Mouse (Mus musculus): Measurements from ENCODE around the gene Slc38a5.

DNA sequence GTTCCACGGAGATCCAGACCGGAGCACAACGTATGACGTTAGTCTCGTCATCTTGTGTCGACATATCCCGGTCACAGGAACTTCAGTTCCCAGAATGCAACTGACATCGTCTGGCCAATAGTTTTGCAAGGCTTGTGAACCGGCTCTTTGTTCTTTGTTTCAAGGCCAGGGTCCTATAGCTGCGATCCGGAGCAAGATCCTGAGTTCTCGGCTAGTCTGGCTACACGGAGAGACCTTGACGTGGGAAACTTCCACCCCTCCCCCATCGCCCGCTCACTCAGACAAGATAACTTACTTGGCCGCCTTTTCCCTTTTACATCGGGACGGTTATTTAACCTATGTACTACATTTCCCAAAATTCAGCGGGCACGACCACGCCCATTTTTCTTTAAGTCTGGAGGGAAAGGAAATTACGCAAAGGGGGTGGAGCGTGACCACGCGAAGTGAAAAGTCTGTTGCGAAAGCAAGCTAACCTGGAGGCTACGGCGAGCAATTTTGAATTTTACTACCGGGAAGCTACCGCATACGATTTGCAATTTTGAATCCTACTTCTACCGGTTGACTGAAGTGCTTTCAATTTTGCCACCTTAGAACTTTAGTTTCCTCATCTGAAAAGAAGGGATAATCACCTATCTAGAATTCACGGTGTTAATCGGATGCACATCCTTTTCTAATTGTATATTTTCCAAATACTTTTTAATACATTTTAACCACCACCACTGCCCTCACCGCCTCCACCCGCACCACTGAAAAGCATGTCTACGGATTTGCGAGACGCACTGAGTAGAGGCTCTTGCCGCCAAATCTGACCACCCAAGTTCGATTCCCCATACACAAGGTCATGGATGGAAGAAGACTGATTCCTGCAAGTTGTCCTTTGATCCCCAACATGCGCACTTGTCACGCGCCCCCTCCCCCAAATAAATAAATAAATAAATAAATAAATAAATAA lies 18.3 kb upstream of the Slc38a5 start, which contains the start of gene Ftsj1:
- TF ChIP-seq CTCF (IDR thresholded peaks at IDR 0.05; ENCODE audit: borderline replicate concordance, extremely low read depth, insufficient read depth, insufficient read length): no peak
- TF ChIP-seq POLR2A (IDR thresholded peaks at IDR 0.05; ENCODE audit: borderline replicate concordance, extremely low read depth, insufficient read depth, insufficient read length, poor library complexity, severe bottlenecking): no peak
